Mouse (Mus musculus) kidney, postnatal 14 days (tissue): ENCODE measurements around the gene Rdh1.
"Not testable (repeated sequence)": the region's sequence is repeated elsewhere in the genome, so short reads cannot be mapped to it uniquely, and the experiment has no call there.

Experiments
- DNase-seq: peaks from one replicate; pipeline ENCODE4 v3.0.0; 2022; ENCODE audit warnings: mixed read lengths

Rdh1 gene

DNA sequence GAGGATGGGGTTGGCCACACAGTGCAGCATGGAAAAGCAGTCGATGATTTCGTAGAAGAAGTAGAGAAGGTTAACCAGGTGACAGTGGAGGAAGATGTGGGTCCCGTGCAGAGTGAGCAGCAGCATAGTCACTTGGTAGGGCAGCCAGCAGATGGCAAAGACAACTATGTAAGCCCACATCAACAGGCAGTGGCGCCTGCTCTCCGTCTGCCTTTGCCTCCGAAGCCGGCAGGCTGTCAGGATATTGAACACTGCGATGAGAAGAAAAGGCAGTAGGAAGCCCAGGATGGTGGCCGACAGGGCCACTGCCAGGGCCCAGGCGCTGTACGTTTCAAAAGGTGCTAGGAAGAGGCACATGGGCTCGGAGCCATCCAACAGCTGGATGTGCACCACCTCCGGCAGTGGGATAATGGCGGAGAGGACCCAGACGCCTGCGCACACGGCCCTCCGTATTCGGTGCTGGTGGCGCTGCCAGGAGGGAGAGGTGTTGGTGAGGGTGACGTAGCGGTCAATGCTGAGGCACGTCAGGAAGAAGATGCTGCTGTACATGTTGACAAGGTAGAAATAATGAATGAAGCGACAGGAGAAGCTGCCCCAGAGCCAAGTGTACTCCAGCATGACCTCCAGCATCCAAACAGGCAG lies 9.3 kb upstream of the Rdh1 start:
- no peak for DNase-seq

DNA sequence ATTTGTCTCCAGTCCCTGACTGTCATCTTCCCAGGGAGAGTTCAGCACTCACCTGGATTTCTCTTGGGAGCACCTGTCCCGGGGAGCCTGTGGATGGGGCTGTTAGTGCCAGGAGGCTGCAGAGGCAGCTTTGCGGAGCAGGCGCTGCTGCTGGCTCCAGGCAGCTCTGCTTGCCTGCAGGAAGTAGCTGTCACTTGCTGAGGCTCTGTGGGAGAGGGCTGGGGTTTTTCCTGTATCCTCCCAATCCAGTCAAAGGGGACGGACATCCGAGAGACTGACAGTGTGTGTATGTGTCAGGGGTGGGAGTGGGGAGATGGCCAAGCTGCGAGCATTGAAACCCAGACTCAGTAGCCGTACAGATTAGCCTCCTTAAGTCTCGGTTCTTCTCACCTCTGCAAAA lies 8.0 kb upstream of the Rdh1 start, which contains the start of gene Gpr182:
Gpr182 (minus strand) TSS at position 185 of the 400 bp plus-strand sequence.
- DNase-seq: peak; percentile 76

DNA sequence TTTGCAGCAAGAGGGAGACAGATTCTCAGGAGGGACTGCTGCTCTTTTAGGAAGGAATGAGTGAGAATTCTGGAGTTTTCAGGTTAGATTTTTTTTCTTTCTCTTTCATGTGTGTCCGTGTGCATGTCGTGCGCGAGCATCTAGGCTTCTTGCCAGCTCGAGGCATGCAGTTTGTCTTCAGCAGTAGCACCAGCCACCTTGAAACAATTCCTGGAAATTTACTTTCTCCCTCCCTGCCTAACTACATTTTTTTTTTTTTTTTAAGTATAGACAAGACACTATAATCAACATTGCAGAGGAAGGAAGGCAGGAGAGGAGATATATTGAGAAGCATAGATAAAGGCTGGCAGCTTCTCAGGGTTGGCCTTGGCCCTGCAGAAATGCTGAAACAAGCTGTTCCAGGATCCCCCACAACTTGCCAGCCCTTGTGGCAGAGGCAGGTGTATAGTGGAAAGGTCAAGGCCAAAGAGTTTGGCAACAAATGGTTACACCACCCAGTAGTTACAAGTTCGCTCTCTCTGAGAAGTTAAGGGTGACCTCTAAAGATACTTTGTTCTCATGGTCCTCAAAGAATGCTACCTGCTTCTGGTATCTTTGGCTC lies 4.9 kb upstream of the Rdh1 start:
- peak; percentile 76 for DNase-seq

DNA sequence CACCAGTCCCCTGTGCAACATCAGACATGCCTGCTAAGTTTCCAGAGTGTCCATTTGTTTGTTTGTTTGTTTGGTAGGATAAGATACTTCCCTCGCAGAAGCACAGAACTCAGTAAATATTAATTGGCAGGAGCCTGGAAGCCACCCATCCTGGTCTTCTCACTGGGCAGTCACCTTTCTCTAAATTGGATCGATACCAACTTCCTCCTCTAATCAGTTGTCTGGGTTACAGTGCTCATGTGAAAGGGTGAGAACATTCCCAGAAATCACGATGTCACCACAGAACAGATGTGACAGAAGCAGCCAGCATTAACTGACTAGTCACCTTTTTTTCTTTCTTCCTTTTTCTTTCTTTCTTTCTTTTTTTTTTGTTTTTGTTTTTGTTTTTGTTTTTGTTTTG lies 4.3 kb upstream of the Rdh1 start:
- no peak for DNase-seq

DNA sequence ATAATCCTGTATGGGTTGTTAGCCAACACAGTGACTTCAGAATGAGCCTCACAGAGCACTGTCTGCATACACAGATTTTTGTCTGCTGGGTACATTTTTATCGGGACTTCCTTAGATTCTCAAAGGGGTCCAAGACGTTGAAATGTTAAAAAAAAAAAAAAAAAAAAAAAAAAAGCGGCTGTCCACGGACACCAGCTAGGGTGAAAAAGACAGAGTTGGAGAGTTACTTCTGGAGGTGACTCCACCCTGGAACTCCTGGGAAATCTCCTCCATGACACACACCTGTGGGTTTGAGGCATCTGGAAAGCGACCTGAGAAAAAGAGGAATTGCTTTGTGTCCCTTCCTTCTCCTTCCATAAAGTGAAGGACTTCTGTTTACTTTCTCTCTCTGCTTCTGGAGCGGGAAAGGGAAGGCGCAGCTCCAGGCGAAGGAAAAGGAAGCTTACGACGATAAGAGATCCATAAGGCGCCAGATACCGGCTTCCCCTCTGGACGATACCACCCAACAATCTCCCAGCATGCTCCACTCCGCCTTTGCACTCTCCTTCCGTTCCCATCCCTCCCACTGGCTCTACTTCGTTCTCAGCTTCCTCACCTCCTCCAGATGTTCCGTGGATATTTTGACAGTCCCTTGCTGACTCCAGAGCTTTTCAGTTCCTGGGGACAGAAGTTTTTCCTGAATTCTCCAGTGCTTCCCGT lies 3.6 kb upstream of the Rdh1 start:
- DNase-seq: peak; percentile 32

- not testable (repeated sequence) for DNase-seq
Measured at GRCm38 (mm10) chr10:127762926-127763325, 3.4 kb downstream of the Rdh1 start.

- peak; percentile 77 for DNase-seq
Measured at GRCm38 (mm10) chr10:127763914-127764680, 4.6 kb downstream of the Rdh1 start.

- no peak for DNase-seq
Measured at GRCm38 (mm10) chr10:127766564-127766963, 7.0 kb downstream of the Rdh1 start.

DNA sequence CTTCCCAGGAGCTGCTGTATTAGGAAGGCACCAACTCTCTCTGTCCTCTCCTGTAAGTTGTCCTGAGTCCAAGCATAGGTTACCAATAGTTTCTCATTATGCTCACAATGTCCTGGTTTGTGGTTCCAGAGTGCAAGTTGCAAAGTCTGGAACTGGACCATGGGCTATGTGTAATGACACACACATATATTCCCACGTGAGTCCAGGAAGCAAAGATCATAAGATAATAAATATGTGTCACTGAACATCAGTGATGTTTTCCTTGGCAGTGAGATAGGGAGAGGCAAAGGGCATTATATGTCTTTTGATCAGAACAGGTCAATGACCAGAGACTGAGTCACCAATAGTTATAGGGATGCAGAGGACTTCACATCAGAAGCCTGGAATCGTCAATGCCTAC lies 16.5 kb downstream of the Rdh1 start, which contains the start of gene Rdh9:
Rdh9 (plus strand) TSS at position 376 of the 400 bp plus-strand sequence.
- no peak for DNase-seq

DNA sequence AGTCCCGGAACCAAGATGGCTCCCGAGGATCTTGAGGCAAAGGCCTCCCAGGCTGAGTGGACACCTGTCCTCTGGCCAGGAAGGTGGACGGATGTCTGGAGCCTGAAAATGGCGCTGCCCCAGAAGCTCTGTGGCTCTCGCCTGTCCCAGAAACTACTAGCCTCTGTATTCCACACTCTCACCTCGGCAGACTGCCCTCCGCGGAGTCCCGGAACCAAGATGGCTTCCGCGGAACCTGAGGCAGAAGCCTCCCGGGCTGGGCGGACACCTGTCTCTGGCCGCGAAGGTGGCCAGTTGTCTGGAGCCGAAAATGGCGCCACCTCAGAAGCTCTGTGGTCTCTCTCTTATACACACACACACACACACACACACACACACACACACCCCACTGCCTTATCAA lies 22.8 kb downstream of the Rdh1 start:
- not testable (repeated sequence) for DNase-seq

- DNase-seq: not testable (repeated sequence)
Measured at GRCm38 (mm10) chr10:127785411-127785810, 25.9 kb downstream of the Rdh1 start.

DNA sequence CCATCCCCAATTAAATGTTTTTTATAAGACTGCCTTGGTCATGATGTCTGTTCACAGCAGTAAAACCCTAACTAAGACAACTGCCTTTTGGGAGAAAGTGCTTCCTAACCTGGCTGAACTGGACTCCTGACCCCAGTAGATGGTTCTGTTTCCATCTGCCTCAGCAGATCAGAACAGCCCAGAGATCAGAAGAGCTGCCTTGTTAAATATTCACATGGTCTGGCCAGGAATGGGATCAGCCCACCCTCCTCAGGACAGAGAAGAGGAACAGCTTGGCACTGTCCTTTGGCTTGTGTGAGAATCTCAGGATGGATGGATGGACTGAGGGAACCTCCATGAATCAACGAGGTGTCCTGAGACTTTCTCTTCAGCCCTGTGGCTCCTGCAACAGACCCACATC lies 39.8 kb downstream of the Rdh1 start:
- peak; percentile 66 for DNase-seq

DNA sequence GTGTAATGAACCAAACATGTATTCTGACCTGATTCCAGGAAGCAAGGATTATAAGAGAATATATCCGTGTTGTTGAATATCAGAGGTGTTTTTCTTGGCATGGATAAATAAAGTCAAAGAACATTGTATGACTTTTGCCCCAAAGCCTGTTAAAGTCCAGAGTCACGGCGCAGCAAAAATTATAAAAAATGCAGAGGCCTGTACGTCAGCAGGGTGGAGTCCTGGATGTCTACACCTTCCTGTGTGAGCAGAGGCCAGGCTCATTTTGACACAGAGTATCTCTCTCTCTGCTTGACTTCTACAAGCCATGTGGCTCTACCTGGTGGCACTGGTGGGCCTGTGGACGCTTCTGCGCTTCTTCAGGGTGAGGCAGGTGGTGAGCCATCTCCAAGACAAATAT lies 41.4 kb downstream of the Rdh1 start, which contains the start of gene Rdh16:
Rdh16 (plus strand) TSS at position 262 of the 400 bp plus-strand sequence.
- DNase-seq: peak; percentile 64

GRCm38 (mm10) chr10:127801612-127802011 lies 42.1 kb downstream of the Rdh1 start:
- DNase-seq: no peak

DNA sequence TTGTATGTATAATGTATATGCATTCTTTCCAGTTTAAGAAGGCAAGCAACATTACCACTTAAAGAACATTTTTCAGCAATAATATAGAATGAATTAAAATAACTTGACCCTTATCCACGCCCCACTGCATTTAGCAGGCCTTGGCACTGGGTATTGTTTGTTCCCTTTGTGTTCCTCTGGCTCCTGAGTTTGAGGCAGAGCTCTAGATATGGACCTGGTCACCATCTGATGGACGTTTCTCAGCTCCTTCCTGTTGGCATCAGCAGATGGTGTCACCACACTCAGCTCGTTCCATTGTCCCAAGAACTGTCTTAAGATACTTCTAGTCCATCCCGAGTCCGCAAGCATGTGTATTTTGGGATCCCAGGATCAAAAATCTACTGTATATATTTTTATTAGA lies 42.7 kb downstream of the Rdh1 start:
- DNase-seq: no peak

- DNase-seq: peak; percentile 20
Measured at GRCm38 (mm10) chr10:127804416-127804815, 44.9 kb downstream of the Rdh1 start.

GRCm38 (mm10) chr10:127815888-127816287 lies 56.4 kb downstream of the Rdh1 start:
- peak; percentile 32 for DNase-seq

DNA sequence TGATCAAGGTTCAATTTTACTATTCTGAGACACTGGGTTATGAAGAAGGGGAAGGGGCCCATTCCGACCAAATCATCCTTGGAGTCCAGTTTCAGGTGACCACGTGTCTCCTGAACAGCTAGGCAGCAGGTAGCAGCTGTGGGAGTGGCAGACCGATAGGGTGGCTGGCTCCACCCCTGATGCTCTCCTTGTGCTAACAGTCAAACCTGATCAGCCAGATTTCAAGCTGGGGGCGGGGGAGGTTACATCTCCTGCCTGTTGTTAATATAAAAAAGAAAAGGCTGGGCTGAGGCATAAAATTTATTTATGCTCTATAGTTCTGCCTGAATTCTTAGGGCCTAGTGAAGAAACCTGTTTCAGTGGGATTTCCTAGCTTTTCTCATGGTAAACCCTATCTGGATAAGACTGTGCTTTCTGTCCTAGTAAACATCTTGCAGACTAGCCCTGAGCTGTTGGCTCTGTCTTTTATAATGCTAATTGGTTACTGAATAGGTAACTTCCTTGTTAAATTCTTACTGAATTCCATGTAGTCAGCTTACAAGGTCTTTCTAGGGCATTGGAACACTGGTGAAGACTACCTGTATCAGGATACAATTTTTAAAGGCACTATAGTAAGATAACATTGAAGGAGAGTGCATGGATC lies 57.9 kb downstream of the Rdh1 start:
- DNase-seq: not testable (repeated sequence)
